Mouse (Mus musculus) heart, embryonic 12.5 days (tissue): ENCODE measurements around the gene Adgra1. TPM values are rescaled to one million over a fixed set of nuclear protein-coding genes. Genes with fewer than 3 reads are reported as not detected.

ENCODE experiments used
- ATAC-seq: fragments of 200-750 bp; cut with Nextera tagmentation; 2 replicates; pipeline ENCODE4 v1.8.0; 2017; ENCODE audit warnings: moderate TSS enrichment, moderate library complexity; ENCODE audit not compliant: insufficient number of reproducible peaks, low FRiP score
- H3K27ac ChIP-seq: fragments of 300-500 bp; sonication (generic); 2 replicates; pipeline ENCODE4 v1.5.1; 2016; ENCODE audit warnings: mild to moderate bottlenecking, moderate library complexity; ENCODE audit not compliant: poor library complexity, severe bottlenecking
- H3K27me3 ChIP-seq: fragments of 300-500 bp; sonication (generic); replicated peaks from 2 replicates; pipeline ENCODE4 v1.6.1; 2016; ENCODE audit warnings: mild to moderate bottlenecking, moderate library complexity
- H3K36me3 ChIP-seq: fragments of 300-500 bp; sonication (generic); 2 replicates; pipeline ENCODE4 v1.6.1; 2016; ENCODE audit warnings: mild to moderate bottlenecking, moderate library complexity
- H3K4me1 ChIP-seq: fragments of 300-500 bp; sonication (generic); replicated peaks from 2 replicates; pipeline ENCODE4 v1.6.1; 2016; ENCODE audit warnings: mild to moderate bottlenecking
- H3K4me2 ChIP-seq: fragments of 300-500 bp; sonication (generic); 2 replicates; pipeline ENCODE4 v1.6.1; 2016; ENCODE audit warnings: mild to moderate bottlenecking, moderate library complexity
- H3K4me3 ChIP-seq: fragments of 300-500 bp; sonication (generic); 2 replicates; pipeline ENCODE4 v1.5.1; 2016; ENCODE audit warnings: mild to moderate bottlenecking
- H3K9ac ChIP-seq: fragments of 300-500 bp; sonication (generic); 2 replicates; pipeline ENCODE4 v1.6.1; 2016; ENCODE audit warnings: mild to moderate bottlenecking, moderate library complexity
- H3K9me3 ChIP-seq: fragments of 300-500 bp; sonication (generic); replicated peaks from 2 replicates; pipeline ENCODE4 v1.6.1; 2016; ENCODE audit warnings: mild to moderate bottlenecking, moderate library complexity
- WGBS: fragments of 180-500 bp; shearing (Covaris S2); methylation state at CpG from one replicate; pipeline ENCODE4 v1.1.7; 2016; 5-methylcytosine and 5-hydroxymethylcytosine counted together
- polyA plus RNA-seq: library from polyadenylated mRNA; unstranded; fragments of >200 nt; fragmentation: Nextera tagmentation; extraction: Ambion mirVana; gene quantifications from 2 replicates; pipeline ENCODE4 v1.2.1, GENCODE M21; 2016

The Adgra1 gene
- polyA plus RNA-seq, 1 experiment from 2014 or later, result 0.05 TPM

GRCm38 (mm10) chr7:139891779-139892178 lies 57.8 kb downstream of the Adgra1 start:
- Histone ChIP-seq H3K27ac (no peak overlapping the region), H3K4me1 (peaks cover 18% of the 10 kb centered on the region), H3K4me2 (no peak overlapping the region), H3K9ac (no peak overlapping the region), H3K36me3 (no peaks in the 10 kb centered on the region), H3K9me3 (no peaks in the 10 kb centered on the region), H3K4me3 (no peak overlapping the region), H3K27me3 (peaks cover 58% of the 10 kb centered on the region)
- ATAC-seq, result no peak
- WGBS, result 53% methylated on average over 5 of the region's 5 CpGs

- H3K9me3 ChIP-seq, result no peaks in the 10 kb centered on the region
- H3K27ac ChIP-seq, result no peak within 1 kb of the TSS
- peak within 1 kb of the TSS; percentile 95 for H3K4me2 ChIP-seq
- H3K4me1 ChIP-seq, result peaks cover 18% of the 10 kb centered on the region
- H3K36me3 ChIP-seq, result no peaks in the 10 kb centered on the region
- ATAC-seq, result peak; percentile 37; the same call in 1 of the 2 replicates
- WGBS, result under 1% methylated on average over 50 of the region's 50 CpGs
- peak within 1 kb of the TSS; percentile 54 for H3K4me3 ChIP-seq
- H3K9ac ChIP-seq, result peak within 1 kb of the TSS; percentile 37
- peaks cover 85% of the 10 kb centered on the region for H3K27me3 ChIP-seq
Measured at GRCm38 (mm10) chr7:139894655-139895557, 60.9 kb downstream of the Adgra1 start, which contains the start of gene Kndc1. Gene Kndc1 (plus strand): TSS chr7:139894696.

- Histone ChIP-seq H3K4me2 (no peak overlapping the region), H3K27ac (no peak overlapping the region), H3K9ac (no peak overlapping the region), H3K27me3 (peaks cover 85% of the 10 kb centered on the region), H3K9me3 (no peaks in the 10 kb centered on the region), H3K36me3 (no peaks in the 10 kb centered on the region), H3K4me3 (no peak overlapping the region), H3K4me1 (peaks cover 18% of the 10 kb centered on the region)
- ATAC-seq, result no peak
- 75% methylated on average over 7 of the region's 7 CpGs for WGBS
Measured at GRCm38 (mm10) chr7:139896271-139896670, 62.3 kb downstream of the Adgra1 start.

- Histone ChIP-seq H3K4me2 (no peak overlapping the region), H3K9ac (no peak overlapping the region), H3K4me3 (no peak overlapping the region), H3K4me1 (peaks cover 17% of the 10 kb centered on the region), H3K27ac (no peak overlapping the region), H3K27me3 (peaks cover 86% of the 10 kb centered on the region), H3K9me3 (no peaks in the 10 kb centered on the region), H3K36me3 (no peaks in the 10 kb centered on the region)
- WGBS, result 71% methylated on average over 7 of the region's 7 CpGs
- ATAC-seq, result no peak
Measured at GRCm38 (mm10) chr7:139896796-139897195, 62.8 kb downstream of the Adgra1 start.

- WGBS, result 66% methylated on average over 2 of the region's 2 CpGs
- Histone ChIP-seq H3K4me1 (peaks cover 8% of the 10 kb centered on the region; the same call in 1 of the 2 replicates), H3K9me3 (no peaks in the 10 kb centered on the region), H3K9ac (no peak overlapping the region), H3K27me3 (peaks cover 86% of the 10 kb centered on the region), H3K36me3 (no peaks in the 10 kb centered on the region), H3K4me3 (no peak overlapping the region), H3K4me2 (no peak overlapping the region), H3K27ac (no peak overlapping the region)
- no peak for ATAC-seq
Measured at GRCm38 (mm10) chr7:139898606-139899005, 64.6 kb downstream of the Adgra1 start.

- no peaks in the 10 kb centered on the region for H3K9me3 ChIP-seq
- peaks cover 79% of the 10 kb centered on the region for H3K27me3 ChIP-seq
- H3K27ac ChIP-seq, result no peak overlapping the region
- no peak overlapping the region for H3K4me2 ChIP-seq
- no peaks in the 10 kb centered on the region for H3K36me3 ChIP-seq
- H3K9ac ChIP-seq, result no peak overlapping the region
- ATAC-seq, result no peak
- H3K4me3 ChIP-seq, result no peak overlapping the region
- 60% methylated on average over 7 of the region's 7 CpGs for WGBS
- H3K4me1 ChIP-seq, result peaks cover 7% of the 10 kb centered on the region; the same call in 1 of the 2 replicates
Measured at GRCm38 (mm10) chr7:139899505-139899904, 65.5 kb downstream of the Adgra1 start.

- no peaks in the 10 kb centered on the region for H3K4me1 ChIP-seq
- H3K4me3 ChIP-seq, result no peak overlapping the region
- ATAC-seq, result no peak
- H3K9ac ChIP-seq, result no peak overlapping the region
- H3K4me2 ChIP-seq, result no peak overlapping the region
- peaks cover 69% of the 10 kb centered on the region for H3K27me3 ChIP-seq
- H3K27ac ChIP-seq, result no peak overlapping the region
- H3K9me3 ChIP-seq, result no peaks in the 10 kb centered on the region
- H3K36me3 ChIP-seq, result no peaks in the 10 kb centered on the region
- 84% methylated on average over 7 of the region's 7 CpGs for WGBS
Measured at GRCm38 (mm10) chr7:139900456-139900855, 66.5 kb downstream of the Adgra1 start.

- no peak for ATAC-seq
- Histone ChIP-seq H3K27me3 (peaks cover 65% of the 10 kb centered on the region), H3K36me3 (no peaks in the 10 kb centered on the region), H3K9me3 (no peaks in the 10 kb centered on the region), H3K9ac (no peak overlapping the region), H3K4me1 (no peaks in the 10 kb centered on the region), H3K27ac (no peak overlapping the region), H3K4me3 (no peak overlapping the region), H3K4me2 (no peak overlapping the region)
- WGBS, result 76% methylated on average over 6 of the region's 6 CpGs
Measured at GRCm38 (mm10) chr7:139900896-139901295, 66.9 kb downstream of the Adgra1 start.

GRCm38 (mm10) chr7:139901981-139902380 lies 68.0 kb downstream of the Adgra1 start:
- Histone ChIP-seq H3K4me3 (no peak overlapping the region), H3K27me3 (peaks cover 54% of the 10 kb centered on the region), H3K9ac (no peak overlapping the region), H3K27ac (no peak overlapping the region), H3K9me3 (no peaks in the 10 kb centered on the region), H3K36me3 (no peaks in the 10 kb centered on the region), H3K4me2 (no peak overlapping the region), H3K4me1 (0 out of 2 replicates have a peak, but pooled peaks cover 6% of the 10 kb centered on the region)
- no peak for ATAC-seq
- WGBS, result 40% methylated on average over 1 of the region's 1 CpGs

GRCm38 (mm10) chr7:139905261-139905660 lies 71.3 kb downstream of the Adgra1 start:
- Histone ChIP-seq H3K4me2 (peak overlapping the region; percentile 31; the same call in 1 of the 2 replicates), H3K9me3 (no peaks in the 10 kb centered on the region), H3K9ac (no peak overlapping the region), H3K4me3 (no peak overlapping the region), H3K27ac (no peak overlapping the region), H3K27me3 (peaks cover 33% of the 10 kb centered on the region), H3K36me3 (no peaks in the 10 kb centered on the region), H3K4me1 (peaks cover 15% of the 10 kb centered on the region)
- 29% methylated on average over 6 of the region's 6 CpGs for WGBS
- ATAC-seq, result no peak

- Histone ChIP-seq H3K27me3 (peaks cover 29% of the 10 kb centered on the region), H3K9ac (no peak overlapping the region), H3K27ac (no peak overlapping the region), H3K36me3 (no peaks in the 10 kb centered on the region), H3K4me2 (peak overlapping the region; percentile 31; the same call in 1 of the 2 replicates), H3K4me1 (peaks cover 16% of the 10 kb centered on the region), H3K4me3 (no peak overlapping the region), H3K9me3 (no peaks in the 10 kb centered on the region)
- ATAC-seq, result no peak
- 5% methylated on average over 6 of the region's 6 CpGs for WGBS
Measured at GRCm38 (mm10) chr7:139905661-139906060, 71.7 kb downstream of the Adgra1 start.
